Mouse (Mus musculus) brown adipose tissue, adult 24 weeks (tissue): ENCODE results near the gene Lrrc38. TPM values are rescaled to one million over a fixed set of nuclear protein-coding genes. Genes with fewer than 3 reads are reported as not detected.

Experiments used
- H3K27ac ChIP-seq: fragments of 200-500 bp; replicated peaks from 2 replicates; pipeline ENCODE4 v1.5.1; 2012; ENCODE audit warnings: low read depth, mild to moderate bottlenecking, low read length
- H3K4me1 ChIP-seq: fragments of 200-500 bp; 2 replicates; pipeline ENCODE4 v1.6.1; 2012; ENCODE audit warnings: low read length, mixed read lengths; ENCODE audit not compliant: control insufficient read depth, insufficient read depth, insufficient read length
- H3K4me3 ChIP-seq: fragments of 200-500 bp; 2 replicates; pipeline ENCODE4 v1.5.1; 2012; ENCODE audit warnings: low read depth, mild to moderate bottlenecking, low read length, moderate library complexity; ENCODE audit not compliant: insufficient read depth
- polyA plus RNA-seq: library from polyadenylated mRNA; stranded (reverse); fragments of >200 nt; gene quantifications from 2 replicates; pipeline ENCODE4 v1.2.4, GENCODE M21; 2012; ENCODE audit not compliant: missing spikeins, insufficient read depth, insufficient read length

Gene Lrrc38
- polyA plus RNA-seq, 1 experiment = 0.59 TPM

DNA sequence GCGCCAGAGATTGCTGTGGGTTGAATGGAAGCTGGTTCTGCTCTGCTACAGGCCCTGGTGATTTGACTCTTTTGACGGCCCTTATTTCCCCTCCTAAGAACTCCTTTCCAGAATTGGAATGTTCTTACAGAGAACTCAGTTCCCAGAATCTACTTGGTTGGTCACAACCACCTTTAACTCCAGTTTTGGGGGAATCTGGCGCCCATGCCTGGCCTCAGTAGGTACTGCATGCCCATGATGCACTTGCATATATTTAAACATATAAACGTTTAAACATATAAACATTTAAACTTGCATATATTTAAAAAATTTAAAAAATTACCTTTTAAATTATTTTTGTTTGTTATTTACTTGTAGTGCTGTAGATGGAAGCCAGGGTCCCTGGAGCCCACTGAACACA lies 34.1 kb downstream of the Lrrc38 start:
- Histone ChIP-seq H3K4me3 (no peak overlapping the region), H3K4me1 (no peaks in the 10 kb centered on the region), H3K27ac (no peak overlapping the region)

DNA sequence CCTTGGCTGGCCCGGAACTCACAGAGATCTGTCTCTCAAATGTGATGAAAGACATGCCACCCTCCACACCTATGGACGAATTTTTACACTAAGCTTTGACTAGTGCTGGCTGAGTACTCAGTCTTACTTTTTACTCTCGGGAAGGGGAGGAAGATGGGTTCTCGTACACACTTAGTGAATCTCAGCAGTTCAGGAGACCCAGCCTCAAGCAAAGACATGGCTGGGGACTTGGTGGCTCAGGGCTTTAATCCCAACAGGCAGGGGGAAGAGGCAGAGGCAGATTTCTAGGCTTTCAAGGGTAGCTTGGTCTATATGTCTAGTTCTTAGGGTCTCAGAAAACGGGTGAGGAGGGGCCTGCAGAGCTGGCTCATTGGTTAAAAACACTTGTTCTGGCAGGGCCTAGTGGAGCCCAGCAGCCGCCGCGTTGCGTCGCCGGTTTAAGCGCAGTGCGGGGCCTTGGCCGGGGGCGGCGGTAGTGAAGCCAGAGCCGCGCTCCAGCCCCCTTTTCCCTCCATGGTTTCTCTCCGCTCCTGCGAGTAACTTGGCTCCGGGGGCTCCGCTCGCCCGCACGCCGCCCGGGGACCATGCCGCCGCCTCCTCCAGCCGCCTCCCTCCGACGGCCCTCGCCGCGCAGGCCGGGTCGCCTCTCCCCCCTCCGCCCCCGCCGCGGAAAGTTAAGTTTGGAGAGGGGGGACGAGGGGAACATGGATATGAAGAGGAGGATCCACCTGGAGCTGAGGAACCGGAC lies 39.6 kb downstream of the Lrrc38 start:
- H3K27ac ChIP-seq = no peak overlapping the region
- H3K4me1 ChIP-seq = no peaks in the 10 kb centered on the region
- H3K4me3 ChIP-seq = peak overlapping the region; percentile 18

DNA sequence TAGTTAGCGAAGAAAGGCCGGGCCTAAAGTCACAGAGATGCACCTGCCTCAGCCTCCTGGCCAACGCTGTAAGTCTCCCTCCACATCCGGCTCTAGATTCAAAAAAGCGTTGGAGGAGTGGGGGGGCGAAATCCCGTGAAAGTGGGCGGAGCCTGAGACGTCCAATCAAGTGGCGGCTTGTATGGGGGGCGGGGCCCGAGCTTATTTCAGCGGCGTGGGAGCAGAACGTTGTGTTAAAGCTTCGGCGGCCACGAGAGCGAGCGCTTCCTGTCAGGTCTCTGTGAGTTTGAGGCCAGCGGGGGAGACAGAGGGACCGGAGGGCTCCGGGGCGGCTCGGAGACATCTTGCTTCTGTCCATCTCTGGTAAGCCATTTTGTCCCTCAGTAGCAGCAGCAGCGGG lies 44.6 kb downstream of the Lrrc38 start, which contains the start of gene Pramel1:
Gene Pramel1 (plus strand): TSS at position 248 of the 400 bp plus-strand sequence.
- Histone ChIP-seq H3K4me1 (no peaks in the 10 kb centered on the region), H3K4me3 (no peak within 1 kb of the TSS), H3K27ac (no peak within 1 kb of the TSS)

DNA sequence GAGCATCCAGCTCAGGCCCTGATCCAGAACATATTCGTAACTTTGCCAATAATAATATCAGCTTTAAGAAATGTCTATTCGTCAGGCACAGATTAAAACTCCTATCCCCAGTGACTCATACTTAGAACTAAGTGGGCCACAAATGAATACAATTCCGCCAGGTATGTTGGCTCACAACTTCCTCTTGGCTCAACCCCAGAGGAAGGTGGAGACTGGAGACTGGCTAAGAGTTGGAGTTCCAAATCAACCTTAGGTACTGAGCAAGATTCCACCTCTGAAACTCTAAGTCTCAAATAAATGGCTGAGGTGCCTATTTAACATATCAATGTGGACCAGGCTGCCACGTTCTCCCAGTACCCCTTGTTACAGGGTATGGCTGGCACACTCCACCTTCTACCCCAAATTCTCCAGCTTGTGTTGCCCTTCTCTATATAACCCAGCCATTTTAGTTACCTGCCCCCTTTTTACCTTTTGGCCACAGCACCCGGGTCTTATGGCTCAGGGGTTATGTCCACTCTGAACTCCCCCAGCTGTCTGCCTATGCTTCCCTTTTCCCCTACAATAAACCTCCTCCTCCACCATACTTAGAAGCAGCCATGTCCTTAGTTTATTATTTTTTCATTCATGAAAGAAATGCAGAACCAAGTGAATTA lies 62.1 kb downstream of the Lrrc38 start:
- Histone ChIP-seq H3K4me1 (peaks cover 5% of the 10 kb centered on the region; the same call in 1 of the 2 replicates), H3K4me3 (peak overlapping the region; percentile 93), H3K27ac (no peak overlapping the region)

DNA sequence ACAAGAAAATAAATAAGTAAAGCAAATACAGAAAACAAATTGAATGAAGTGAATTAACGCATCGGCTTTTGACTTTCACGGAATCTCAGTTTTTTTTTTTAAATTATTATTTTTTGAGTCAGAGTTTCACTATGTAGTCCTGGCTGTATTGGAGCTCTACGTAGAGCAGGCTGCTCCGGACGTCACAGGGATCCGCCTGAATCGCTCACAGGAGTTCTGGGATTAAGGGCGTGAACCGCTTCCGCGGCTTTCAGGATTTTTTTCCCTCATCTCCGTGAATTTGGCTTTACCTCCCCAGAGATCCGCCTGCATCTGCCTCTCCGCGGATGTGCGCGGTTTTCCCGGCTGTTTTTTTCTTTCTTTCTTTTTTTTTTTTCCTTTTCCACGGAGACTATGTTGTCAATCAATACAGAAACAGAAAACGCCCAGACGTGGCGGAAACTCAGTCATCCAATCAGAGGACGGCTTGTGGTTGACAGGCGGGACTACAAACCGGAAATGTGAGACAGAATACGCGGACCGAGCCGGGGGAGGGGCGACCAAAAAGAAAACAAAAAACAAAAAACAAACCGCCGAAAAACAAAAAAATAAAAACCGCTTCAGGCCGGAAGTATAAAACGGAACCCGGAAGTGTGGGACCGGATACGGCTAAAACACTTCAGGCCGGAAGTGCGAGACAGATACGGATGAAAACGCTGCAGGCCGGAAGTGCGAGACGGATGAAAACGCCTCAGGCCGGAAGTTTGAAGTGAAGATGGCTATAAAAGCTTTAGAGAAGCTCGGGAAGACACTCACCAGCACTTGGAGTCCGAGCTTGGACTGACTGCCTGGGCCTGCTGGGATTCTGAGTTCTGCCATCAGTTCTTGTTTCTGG lies 62.9 kb downstream of the Lrrc38 start, which contains the start of gene Pramef8:
Gene Pramef8 (plus strand): TSS at position 208 of the 874 bp plus-strand sequence.
- Histone ChIP-seq H3K4me1 (peaks cover 5% of the 10 kb centered on the region; the same call in 1 of the 2 replicates), H3K4me3 (peak within 1 kb of the TSS; percentile 93), H3K27ac (peak within 1 kb of the TSS; percentile 94)

DNA sequence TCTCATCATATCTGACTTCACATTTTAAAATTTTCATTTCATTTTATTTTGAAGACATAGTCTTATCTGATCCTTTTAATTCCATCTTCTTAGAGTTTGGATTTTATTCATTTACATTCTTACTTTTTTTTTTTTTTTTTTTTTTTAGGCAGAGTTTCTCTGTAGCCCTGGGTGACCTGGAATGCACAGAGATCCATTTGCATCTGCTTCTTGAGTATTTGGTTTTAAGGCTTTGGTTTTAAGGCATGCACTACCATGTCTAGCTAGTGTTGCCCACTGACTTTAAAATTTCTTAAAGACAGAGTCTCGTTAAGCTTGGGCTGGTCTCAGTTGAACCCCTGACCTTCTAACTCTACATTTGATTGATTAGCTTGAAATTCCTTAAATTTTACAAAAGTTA lies 64.1 kb downstream of the Lrrc38 start:
- Histone ChIP-seq H3K4me3 (no peak overlapping the region), H3K4me1 (peaks cover 5% of the 10 kb centered on the region; the same call in 1 of the 2 replicates), H3K27ac (no peak overlapping the region)

DNA sequence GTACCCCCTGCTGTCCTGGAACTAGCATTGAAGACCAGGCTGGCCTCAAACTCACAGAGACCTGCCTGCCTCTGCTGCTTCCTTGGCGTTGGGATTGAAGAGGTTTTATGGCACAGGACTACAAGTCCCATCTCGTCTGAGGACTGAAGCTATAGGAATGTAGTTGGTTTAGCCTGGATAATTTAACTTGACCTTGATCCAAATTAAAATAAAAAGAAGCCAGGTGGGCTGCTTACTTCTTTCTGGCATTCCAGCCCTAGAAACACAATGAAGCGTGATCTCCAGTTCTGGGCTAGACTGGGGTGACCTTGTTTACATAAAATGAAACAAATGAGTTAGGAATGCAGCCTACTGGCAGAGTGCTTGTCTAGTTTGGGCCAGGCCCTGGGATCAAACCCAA lies 64.6 kb downstream of the Lrrc38 start:
- no peak overlapping the region for H3K27ac ChIP-seq
- H3K4me1 ChIP-seq = peaks cover 5% of the 10 kb centered on the region; the same call in 1 of the 2 replicates
- no peak overlapping the region for H3K4me3 ChIP-seq

Other genes starting within 250 kb of the Lrrc38 start
- gene Prdm2, start 136.8 kb upstream of the Lrrc38 start, polyA plus RNA-seq = 9.8 and 10.1 TPM in 2 replicates
- gene Pdpn, start 50.2 kb upstream of the Lrrc38 start, polyA plus RNA-seq = 4.0 and 7.2 TPM in 2 replicates
- gene Pramel1, start 44.7 kb downstream of the Lrrc38 start, polyA plus RNA-seq = not detected in 2 replicates
- 3.9 and 4.6 TPM in 2 replicates for gene Pramef8, start 62.7 kb downstream of the Lrrc38 start, polyA plus RNA-seq
- gene Oog4, start 100.6 kb downstream of the Lrrc38 start, polyA plus RNA-seq = not detected in 2 replicates
- gene Gm13043, start 161.6 kb downstream of the Lrrc38 start, polyA plus RNA-seq = not detected in 2 replicates
- gene Gm13040, start 186.2 kb downstream of the Lrrc38 start, polyA plus RNA-seq = not detected in 2 replicates
- not detected in 2 replicates for gene BC080695, start 201.9 kb downstream of the Lrrc38 start, polyA plus RNA-seq
- not detected in 2 replicates for gene Gm13057, start 202.0 kb downstream of the Lrrc38 start, polyA plus RNA-seq